Mouse (Mus musculus) heart, embryonic 14.5 days (tissue): Measurements from ENCODE around the gene Kcnh8. TPM values are rescaled to one million over a fixed set of nuclear protein-coding genes. Genes with fewer than 3 reads are reported as not detected.

ENCODE experiments used
- ATAC-seq: fragments of 200-750 bp; cut with Nextera tagmentation; 2 replicates; pipeline ENCODE4 v1.8.0; 2017; ENCODE audit warnings: low read depth, moderate TSS enrichment; ENCODE audit not compliant: insufficient number of reproducible peaks, insufficient read depth, low FRiP score
- H3K27ac ChIP-seq, 2 experiments: fragments of 200-500 bp in 1 of 2; fragments of 300-500 bp in 1 of 2; sonication (generic) in 1 of 2; replicated peaks in 1 of 2; 2 replicates each; pipeline ENCODE4 v1.5.1; 2012 to 2014; ENCODE audit warnings: low read depth in 2 of 2, low read length in 2 of 2, control low read depth in 1 of 2, mild to moderate bottlenecking in 1 of 2, mixed read lengths in 1 of 2; ENCODE audit not compliant: control insufficient read depth in 1 of 2, insufficient read depth in 1 of 2
- H3K27me3 ChIP-seq: fragments of 300-500 bp; sonication (generic); 2 replicates; pipeline ENCODE4 v1.6.1; 2014; ENCODE audit warnings: mild to moderate bottlenecking, low read length, control low read depth; ENCODE audit not compliant: control insufficient read depth, insufficient read depth
- H3K36me3 ChIP-seq: fragments of 300-500 bp; sonication (generic); 2 replicates; pipeline ENCODE4 v1.6.1; 2014; ENCODE audit warnings: mild to moderate bottlenecking, control low read depth, low read length, mixed read lengths; ENCODE audit not compliant: control insufficient read depth, insufficient read depth
- H3K4me1 ChIP-seq, 2 experiments: fragments of 200-500 bp in 1 of 2; fragments of 300-500 bp in 1 of 2; sonication (generic) in 1 of 2; 2 replicates each; pipeline ENCODE4 v1.6.1; 2012 to 2014; ENCODE audit warnings: low read length in 2 of 2, control low read depth in 1 of 2, mixed read lengths in 1 of 2; ENCODE audit not compliant: control insufficient read depth in 2 of 2, insufficient read depth in 2 of 2
- H3K4me2 ChIP-seq: fragments of 300-500 bp; sonication (generic); 2 replicates; pipeline ENCODE4 v1.6.1; 2014; ENCODE audit warnings: mild to moderate bottlenecking, low read length
- H3K4me3 ChIP-seq, 2 experiments: fragments of 200-500 bp in 1 of 2; fragments of 300-500 bp in 1 of 2; sonication (generic) in 1 of 2; 2 replicates each; pipeline ENCODE4 v1.5.1; 2012 to 2014; ENCODE audit warnings: low read length in 2 of 2, mild to moderate bottlenecking in 2 of 2, control low read depth in 1 of 2, low read depth in 1 of 2, moderate library complexity in 1 of 2; ENCODE audit not compliant: control insufficient read depth in 1 of 2, insufficient read depth in 1 of 2
- H3K9ac ChIP-seq: fragments of 300-500 bp; sonication (generic); 2 replicates; pipeline ENCODE4 v1.6.1; 2014; ENCODE audit warnings: mild to moderate bottlenecking, low read length
- H3K9me3 ChIP-seq: fragments of 300-500 bp; sonication (generic); 2 replicates; pipeline ENCODE4 v1.6.1; 2016; ENCODE audit warnings: low read length, control low read depth; ENCODE audit not compliant: control insufficient read depth
- WGBS: fragments of 180-500 bp; shearing (Covaris S2); extraction: QIAGEN DNeasy Blood & Tissue Kit; methylation state at CpG from one replicate; pipeline ENCODE4 v1.1.7; 2014; 5-methylcytosine and 5-hydroxymethylcytosine counted together
- polyA plus RNA-seq: library from polyadenylated mRNA; unstranded; fragments of >200 nt; fragmentation: Nextera tagmentation; extraction: Ambion mirVana; gene quantifications from 2 replicates; pipeline ENCODE4 v1.2.1, GENCODE M21; 2014

Kcnh8 gene
- polyA plus RNA-seq, 1 experiment from 2014 or later, result not detected

- H3K4me2 ChIP-seq, result no peak overlapping the region
- H3K27me3 ChIP-seq, result no peaks in the 10 kb centered on the region
- no peaks in the 10 kb centered on the region for H3K4me1 ChIP-seq
- 66% methylated on average over 3 of the region's 3 CpGs for WGBS
- H3K9me3 ChIP-seq, result no peaks in the 10 kb centered on the region
- H3K27ac ChIP-seq, result no peak overlapping the region
- H3K4me3 ChIP-seq, result no peak overlapping the region
- ATAC-seq, result no peak
- H3K36me3 ChIP-seq, result no peaks in the 10 kb centered on the region
- H3K9ac ChIP-seq, result no peak overlapping the region
Observed at GRCm38 (mm10) chr17:52722214-52722613, 119.7 kb downstream of the Kcnh8 start.

GRCm38 (mm10) chr17:52728806-52729205, 126.3 kb downstream of the Kcnh8 start:
- WGBS, result 73% methylated on average over 2 of the region's 2 CpGs
- ATAC-seq, result no peak
- Histone ChIP-seq H3K27ac (no peak overlapping the region), H3K4me3 (no peak overlapping the region), H3K36me3 (no peaks in the 10 kb centered on the region), H3K4me1 (no peaks in the 10 kb centered on the region), H3K4me2 (no peak overlapping the region), H3K27me3 (no peaks in the 10 kb centered on the region), H3K9ac (no peak overlapping the region), H3K9me3 (no peaks in the 10 kb centered on the region)

DNA sequence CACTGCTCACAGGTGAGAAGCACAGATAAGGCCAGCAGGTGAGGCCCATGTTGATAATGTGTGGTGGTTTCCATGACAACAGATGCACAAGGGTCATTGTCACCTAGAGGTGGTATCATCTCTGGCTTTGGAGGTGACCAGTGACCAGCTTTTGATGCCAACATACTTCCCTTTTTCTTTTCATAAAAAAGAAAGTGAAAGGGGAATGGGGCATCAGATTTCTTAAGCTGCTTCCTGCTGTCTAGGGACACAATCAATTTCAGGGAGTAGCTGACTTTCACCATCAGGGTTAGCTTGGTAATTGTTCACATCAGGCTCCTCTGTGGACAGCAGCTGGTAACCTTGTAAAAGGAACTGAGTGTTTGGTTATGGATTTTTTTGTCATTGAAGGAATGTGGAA, 135.9 kb downstream of the Kcnh8 start:
- Histone ChIP-seq H3K9ac (no peak overlapping the region), H3K9me3 (0 out of 2 replicates have a peak, but pooled peaks cover 2% of the 10 kb centered on the region), H3K27me3 (no peaks in the 10 kb centered on the region), H3K27ac (no peak overlapping the region), H3K4me3 (no peak overlapping the region), H3K4me2 (no peak overlapping the region), H3K4me1 (no peaks in the 10 kb centered on the region), H3K36me3 (no peaks in the 10 kb centered on the region)
- ATAC-seq, result no peak

DNA sequence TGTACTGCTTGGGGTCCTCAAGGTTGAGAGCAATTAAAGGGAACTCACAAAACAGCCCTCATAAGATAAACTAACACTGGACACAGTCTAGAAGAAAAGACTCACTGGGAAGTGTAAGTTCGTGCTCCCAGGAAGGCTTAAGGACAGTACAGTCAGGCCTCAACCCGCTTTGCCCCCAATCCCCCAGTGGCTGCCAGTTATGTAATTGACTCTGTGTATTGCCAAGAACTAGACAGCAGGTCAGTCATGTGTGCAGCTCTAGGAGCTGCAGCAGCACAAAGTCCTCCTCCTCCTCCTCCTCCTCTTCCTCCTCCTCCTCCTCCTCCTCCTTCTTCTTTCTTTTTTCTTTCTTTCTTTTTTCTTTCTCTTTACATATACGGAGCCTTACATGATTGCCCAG, 185.6 kb downstream of the Kcnh8 start:
- Histone ChIP-seq H3K27me3 (no peaks in the 10 kb centered on the region), H3K4me2 (no peak overlapping the region), H3K9me3 (no peaks in the 10 kb centered on the region), H3K36me3 (no peaks in the 10 kb centered on the region), H3K4me1 (no peaks in the 10 kb centered on the region), H3K27ac (no peak overlapping the region), H3K4me3 (no peak overlapping the region), H3K9ac (no peak overlapping the region)
- WGBS, result 61% methylated on average over 3 of the region's 3 CpGs
- ATAC-seq, result no peak

GRCm38 (mm10) chr17:52804463-52804862, 202.0 kb downstream of the Kcnh8 start:
- Histone ChIP-seq H3K4me2 (no peak overlapping the region), H3K4me3 (no peak overlapping the region), H3K36me3 (no peaks in the 10 kb centered on the region), H3K9me3 (no peaks in the 10 kb centered on the region), H3K27me3 (no peaks in the 10 kb centered on the region), H3K9ac (no peak overlapping the region), H3K27ac (no peak overlapping the region), H3K4me1 (no peaks in the 10 kb centered on the region)
- 53% methylated on average over 6 of the region's 6 CpGs for WGBS
- no peak for ATAC-seq

DNA sequence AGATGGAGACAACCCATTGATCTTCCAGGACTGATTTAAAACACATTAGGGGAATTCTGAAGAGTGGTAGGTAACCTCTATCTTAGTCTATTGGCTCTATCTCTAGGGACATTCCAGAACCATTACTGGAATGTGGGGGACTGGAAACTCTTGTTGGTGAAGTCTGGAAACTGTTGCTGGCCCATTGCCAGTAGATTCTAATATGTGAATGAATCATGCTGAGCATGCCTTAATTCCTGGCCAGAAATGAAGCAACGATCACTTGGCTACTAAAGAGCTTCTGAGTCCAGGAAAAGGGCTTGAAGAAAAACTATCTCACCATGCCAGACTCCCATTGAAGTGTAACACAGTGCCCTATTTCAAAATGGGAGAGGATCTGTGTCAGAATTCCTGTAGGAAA, 208.3 kb downstream of the Kcnh8 start:
- Histone ChIP-seq H3K9ac (no peak overlapping the region), H3K27ac (no peak overlapping the region), H3K4me2 (no peak overlapping the region), H3K36me3 (no peaks in the 10 kb centered on the region), H3K9me3 (no peaks in the 10 kb centered on the region), H3K4me3 (no peak overlapping the region), H3K4me1 (no peaks in the 10 kb centered on the region), H3K27me3 (no peaks in the 10 kb centered on the region)
- ATAC-seq, result no peak
- WGBS, result 32% methylated on average over 1 of the region's 1 CpGs

DNA sequence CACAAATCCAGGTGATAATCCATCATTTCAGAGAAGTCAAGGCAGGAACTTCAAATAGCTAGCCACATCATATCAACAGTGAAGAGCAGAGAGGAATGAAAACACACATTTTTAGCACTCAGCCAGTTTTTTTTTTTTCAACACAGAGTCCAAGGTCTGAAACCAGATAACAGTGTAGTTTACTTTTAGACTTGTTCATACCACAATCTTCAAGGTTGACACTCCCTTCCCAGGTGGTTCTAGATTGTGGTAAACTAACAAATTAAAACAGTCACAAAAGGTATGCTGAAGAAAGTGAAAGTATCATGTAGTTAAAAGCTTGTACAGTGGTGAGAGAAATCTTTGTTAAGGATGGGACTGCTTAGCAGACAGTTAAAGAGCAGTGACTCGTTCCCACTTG, 216.5 kb downstream of the Kcnh8 start:
- no peak for ATAC-seq
- Histone ChIP-seq H3K27ac (no peak overlapping the region), H3K36me3 (no peaks in the 10 kb centered on the region), H3K4me1 (no peaks in the 10 kb centered on the region), H3K4me3 (no peak overlapping the region), H3K9ac (no peak overlapping the region), H3K4me2 (no peak overlapping the region), H3K27me3 (no peaks in the 10 kb centered on the region), H3K9me3 (no peaks in the 10 kb centered on the region)
- 68% methylated on average over 1 of the region's 1 CpGs for WGBS

DNA sequence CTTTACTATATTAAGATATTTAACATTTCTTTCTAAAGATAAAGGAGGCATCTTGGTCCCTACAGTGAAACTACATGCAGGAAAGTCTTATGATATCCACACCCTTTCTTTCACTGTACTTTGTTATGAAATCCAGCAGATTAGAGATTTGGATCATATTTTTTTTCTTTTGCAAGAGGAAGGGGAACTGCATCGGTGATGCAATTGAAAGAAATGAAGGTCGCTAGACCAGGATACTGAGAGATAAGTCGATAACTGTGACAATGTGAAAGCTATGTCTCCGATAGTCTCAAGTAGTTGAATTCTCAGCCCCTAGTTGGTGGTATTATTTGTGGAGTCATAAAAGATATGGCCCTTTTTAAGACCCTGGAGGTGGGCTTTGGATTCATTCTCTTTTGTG, 227.2 kb downstream of the Kcnh8 start:
- Histone ChIP-seq H3K9me3 (no peaks in the 10 kb centered on the region), H3K4me1 (no peaks in the 10 kb centered on the region), H3K4me3 (no peak overlapping the region), H3K27ac (no peak overlapping the region), H3K27me3 (no peaks in the 10 kb centered on the region), H3K9ac (no peak overlapping the region), H3K36me3 (no peaks in the 10 kb centered on the region), H3K4me2 (no peak overlapping the region)
- WGBS, result 84% methylated on average over 4 of the region's 4 CpGs
- ATAC-seq, result no peak
